ENCODE assay signal across 15 mouse cellular contexts in genomic region chr1:128398738-128399445, GRCm38 (mm10). TPM values are rescaled to one million over a fixed set of nuclear protein-coding genes. Genes with fewer than 3 reads are reported as not detected.
DNase-seq lines count a peak whose midpoint lies in the region; ATAC-seq lines count a peak whose summit lies in the region.
"Had no signal": no experiment of that assay in that cellular context is flagged by ENCODE, and none has a peak within 500 bp of the region (broad histone marks: within the 10 kb centered on the region; RNA-seq: fewer than 3 reads in every experiment).

No protein-coding gene starts in this region.

- 95% methylated on average over 5 of the region's 5 CpGs for WGBS in hindbrain, embryonic 10.5 days
- WGBS in hindbrain, embryonic 12.5 days, result 94% methylated on average over 5 of the region's 5 CpGs
- WGBS in forebrain, embryonic 12.5 days, result 88% methylated on average over 5 of the region's 5 CpGs

- peaks cover 37% of the 10 kb centered on the region for H3K4me1 ChIP-seq in hindbrain, embryonic 10.5 days (replicated peaks)
- H3K4me1 ChIP-seq in hindbrain, embryonic 12.5 days, result peaks cover 9% of the 10 kb centered on the region
- peaks cover 25% of the 10 kb centered on the region for H3K4me1 ChIP-seq in forebrain, embryonic 12.5 days
- H3K4me1 ChIP-seq: liver, embryonic 15.5 days had no signal

- H3K9ac ChIP-seq in hindbrain, embryonic 12.5 days, result no peak overlapping the region
- H3K9ac ChIP-seq in forebrain, embryonic 12.5 days, result no peak overlapping the region
- H3K9ac ChIP-seq: liver, embryonic 15.5 days; midbrain, embryonic 12.5 days had no signal

- ATAC-seq in hindbrain, embryonic 12.5 days (ENCODE audit: low FRiP score), result no peak
- ATAC-seq in inflammation-experienced regulatory T-cells, adult 6 months, result peak; percentile 95
- ATAC-seq in forebrain, embryonic 12.5 days (ENCODE audit: low FRiP score), result no peak

- peaks cover 72% of the 10 kb centered on the region for H3K36me3 ChIP-seq in hindbrain, embryonic 10.5 days
- H3K36me3 ChIP-seq in hindbrain, embryonic 12.5 days, result peaks cover 15% of the 10 kb centered on the region
- peaks cover 18% of the 10 kb centered on the region for H3K36me3 ChIP-seq in forebrain, embryonic 12.5 days (replicated peaks)

- H3K27me3 ChIP-seq in hindbrain, embryonic 10.5 days (ENCODE audit: insufficient read depth, poor library complexity, severe bottlenecking), result no peaks in the 10 kb centered on the region
- H3K27me3 ChIP-seq in hindbrain, embryonic 12.5 days, result no peaks in the 10 kb centered on the region
- no peaks in the 10 kb centered on the region for H3K27me3 ChIP-seq in forebrain, embryonic 12.5 days
- H3K27me3 ChIP-seq: liver, embryonic 15.5 days; midbrain, embryonic 12.5 days had no signal

- peak overlapping the region; percentile 69 for H3K27ac ChIP-seq in hindbrain, embryonic 10.5 days
- H3K27ac ChIP-seq in hindbrain, embryonic 12.5 days, result no peak overlapping the region
- H3K27ac ChIP-seq in forebrain, embryonic 12.5 days, result no peak overlapping the region
- H3K27ac ChIP-seq: liver, embryonic 15.5 days had no signal

- no peak overlapping the region for H3K4me2 ChIP-seq in hindbrain, embryonic 12.5 days (replicated peaks)
- no peak overlapping the region for H3K4me2 ChIP-seq in forebrain, embryonic 12.5 days
- H3K4me2 ChIP-seq: liver, embryonic 15.5 days; midbrain, embryonic 12.5 days had no signal

- no peak for DNase-seq in hindbrain, embryonic 10.5 days (ENCODE audit: low spot score)
- peak; percentile 58 for DNase-seq in 3134 (ENCODE audit: extremely low read depth, insufficient read length, low spot score)
- peak; percentile 17 for DNase-seq in MEL-GATA-1-ER (ENCODE audit: extremely low read depth, low read depth)
- no peak for DNase-seq in spleen, postnatal 36 days (ENCODE audit: low spot score in 2 of 2)
- DNase-seq in thymus, adult 18-20 months, result no peak
- DNase-seq: cerebellum, postnatal 14 days; gastrocnemius, postnatal 10 days; right cerebral cortex, postnatal 4 days; thymus, postnatal 25 days had no signal

- no peak overlapping the region for H3K4me3 ChIP-seq in hindbrain, embryonic 10.5 days
- H3K4me3 ChIP-seq in hindbrain, embryonic 12.5 days, result no peak overlapping the region
- no peak overlapping the region for H3K4me3 ChIP-seq in forebrain, embryonic 12.5 days (replicated peaks)
- H3K4me3 ChIP-seq: erythroblast, embryonic 14.5 days; liver, embryonic 15.5 days; midbrain, embryonic 12.5 days had no signal

- H3K9me3 ChIP-seq in hindbrain, embryonic 10.5 days, result 0 out of 2 replicates have a peak, but pooled peaks cover 2% of the 10 kb centered on the region
- H3K9me3 ChIP-seq in hindbrain, embryonic 12.5 days (replicated peaks), result no peaks in the 10 kb centered on the region
- H3K9me3 ChIP-seq in forebrain, embryonic 12.5 days, result no peaks in the 10 kb centered on the region
- H3K9me3 ChIP-seq: liver, embryonic 15.5 days; midbrain, embryonic 12.5 days had no signal

RNA-seq across cellular contexts. Expression of gene Dars, which starts 18.3 kb away (rescaled TPM):
- 200 and 214 TPM in 2 replicates for polyA plus RNA-seq in hindbrain, embryonic 10.5 days (2016; fragmentation: Nextera tagmentation; extraction: Ambion mirVana)
- 184 and 188 TPM in 2 replicates for polyA plus RNA-seq in hindbrain, embryonic 12.5 days (2016; fragmentation: Nextera tagmentation; extraction: Ambion mirVana)
- polyA plus RNA-seq in inflammation-experienced regulatory T-cells, adult 6 months (2017; shearing (Covaris generic)), result 100 to 1,000 TPM; 149 to 161 (median 153) TPM
- 164 and 165 TPM in 2 replicates for polyA plus RNA-seq in forebrain, embryonic 12.5 days (2016; fragmentation: Nextera tagmentation; extraction: Ambion mirVana)

RNA-seq across cellular contexts. Expression of gene Mcm6, which starts 39.4 kb away (rescaled TPM):
- 267 and 350 TPM in 2 replicates for polyA plus RNA-seq in hindbrain, embryonic 10.5 days (2016; fragmentation: Nextera tagmentation; extraction: Ambion mirVana)
- polyA plus RNA-seq in hindbrain, embryonic 12.5 days (2016; fragmentation: Nextera tagmentation; extraction: Ambion mirVana), result 175 and 179 TPM in 2 replicates
- polyA plus RNA-seq in inflammation-experienced regulatory T-cells, adult 6 months (2017; shearing (Covaris generic)), result 100 to 1,000 TPM in 2 of 3 experiments, 10 to 100 TPM in 1; 93.0 to 227 (median 108) TPM
- polyA plus RNA-seq in forebrain, embryonic 12.5 days (2016; fragmentation: Nextera tagmentation; extraction: Ambion mirVana), result 256 and 263 TPM in 2 replicates

Comparison
In these comparisons a context has a peak if more than half of its experiments do, and no peak if none do; other contexts are left out.
1. DNase-seq: peak in 3134 (single experiment) and MEL-GATA-1-ER (single experiment); none in hindbrain, embryonic 10.5 days (single experiment), spleen, postnatal 36 days (0 of 2) and thymus, adult 18-20 months (0 of 2).